Mouse (Mus musculus) right cerebral cortex, postnatal 10 days (tissue): ENCODE measurements around the gene Gm20388.

ENCODE experiments used
- DNase-seq, 2 experiments: peaks; one replicate each; pipeline ENCODE4 v3.0.0; 2021; ENCODE audit warnings: low spot score in 2 of 2

Gm20388 gene

DNA sequence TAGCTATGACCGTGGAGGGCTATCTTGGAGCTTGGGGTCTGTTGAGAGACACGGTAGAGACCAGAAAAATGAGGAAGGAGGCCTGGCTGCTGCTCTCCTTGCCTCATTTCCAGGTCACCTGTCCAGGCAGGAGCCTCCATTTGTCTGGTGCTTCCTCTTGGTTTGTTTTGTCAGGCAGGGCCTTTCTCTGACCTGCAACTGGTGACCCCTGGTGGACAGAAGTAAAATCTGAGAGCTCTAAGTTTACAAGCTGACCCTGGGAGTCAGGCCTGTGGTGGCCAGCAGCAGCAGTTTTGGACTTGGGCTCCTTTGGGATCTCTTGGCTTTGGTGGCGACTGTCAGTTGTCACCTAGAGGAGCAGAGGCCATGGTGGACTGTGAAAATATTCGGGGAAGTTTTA, 2023.9 kb downstream of the Gm20388 start:
- peak in 1 of 2 experiments; percentile 54 for DNase-seq

DNA sequence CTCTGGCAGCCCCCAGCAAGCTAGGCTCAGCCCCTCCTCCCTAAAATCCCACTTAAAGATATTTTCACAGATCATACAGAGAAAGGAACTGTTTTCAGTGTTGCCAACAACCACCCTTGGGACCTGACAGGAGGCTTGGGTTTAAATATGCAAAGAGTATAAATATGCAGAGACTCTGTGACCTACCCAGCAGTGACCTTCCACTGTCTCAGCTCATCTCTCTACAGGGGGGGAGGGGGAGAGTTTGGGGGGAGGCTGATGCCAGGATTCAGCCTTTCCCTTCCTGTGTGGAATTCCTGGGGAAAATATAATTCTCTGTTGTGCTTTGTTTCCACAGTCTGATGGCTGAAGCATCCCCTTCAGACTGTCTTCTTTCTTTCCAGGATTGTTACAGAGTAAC, 2024.3 kb downstream of the Gm20388 start:
- DNase-seq = no peak

DNA sequence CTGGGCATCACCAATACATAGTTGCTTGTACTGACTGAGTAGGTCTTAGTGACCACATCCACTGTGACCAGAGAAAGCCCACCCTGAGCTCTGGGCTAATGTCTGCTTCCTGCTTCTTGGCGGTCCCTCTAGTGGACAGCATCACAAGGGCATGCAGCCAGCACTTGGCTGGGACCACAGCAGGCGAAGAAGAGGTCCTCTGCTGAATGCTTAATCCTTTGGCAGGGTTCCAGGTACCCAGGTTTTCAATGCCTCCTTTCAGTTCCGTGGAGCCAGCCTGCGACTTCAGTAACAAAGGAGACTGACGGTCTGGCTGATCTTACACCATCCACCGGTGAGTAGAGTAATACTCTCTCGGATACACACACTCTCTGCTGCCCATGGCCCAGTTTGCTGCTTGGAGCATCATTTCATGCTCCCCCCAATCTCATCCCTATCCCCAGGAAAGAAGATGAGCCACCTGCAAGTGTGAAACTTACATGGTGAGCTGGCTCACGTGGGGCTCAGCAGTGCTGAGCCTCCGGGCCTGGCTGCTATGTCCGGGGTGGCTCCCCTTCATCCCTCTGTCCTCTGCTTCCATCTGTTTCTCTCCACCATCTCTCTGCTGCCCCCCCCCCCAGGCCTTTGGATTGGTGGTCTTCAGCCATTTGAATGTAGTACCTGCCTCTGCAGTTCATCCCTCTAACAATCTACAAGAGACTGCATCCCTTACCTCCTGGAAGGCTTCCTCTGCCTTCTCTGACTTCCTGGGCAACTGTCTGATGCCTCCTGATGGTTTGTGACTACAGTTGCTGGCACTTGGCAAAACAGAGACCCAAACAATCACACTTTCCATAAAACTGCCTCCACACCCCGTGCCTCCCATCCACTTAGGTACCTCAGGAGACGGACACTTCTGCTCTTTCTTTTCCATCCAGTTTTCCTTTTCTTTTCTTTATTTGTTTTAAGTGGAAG, 2025.0 kb downstream of the Gm20388 start:
- DNase-seq = peak; percentile 93 to 94

DNA sequence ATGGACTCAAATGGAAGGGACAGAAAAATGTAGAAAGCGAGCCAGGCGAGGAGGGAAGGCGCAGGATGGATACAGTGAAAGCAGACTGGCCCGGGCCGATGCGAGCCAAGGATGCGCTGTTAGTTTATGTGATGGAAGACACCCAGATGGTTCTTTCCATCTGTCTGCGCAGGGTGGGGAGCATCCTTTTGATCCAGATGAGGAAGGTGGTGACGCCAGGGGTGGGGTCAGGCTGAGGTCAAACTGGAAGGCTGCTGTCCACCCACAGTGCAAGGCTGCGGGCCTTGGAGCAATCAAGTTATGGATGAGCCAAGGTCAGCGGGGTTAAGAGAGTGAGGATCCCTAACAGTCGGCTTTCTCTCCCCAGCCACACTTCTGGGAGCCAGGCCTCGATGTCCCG, 2025.8 kb downstream of the Gm20388 start:
- DNase-seq = no peak

DNA sequence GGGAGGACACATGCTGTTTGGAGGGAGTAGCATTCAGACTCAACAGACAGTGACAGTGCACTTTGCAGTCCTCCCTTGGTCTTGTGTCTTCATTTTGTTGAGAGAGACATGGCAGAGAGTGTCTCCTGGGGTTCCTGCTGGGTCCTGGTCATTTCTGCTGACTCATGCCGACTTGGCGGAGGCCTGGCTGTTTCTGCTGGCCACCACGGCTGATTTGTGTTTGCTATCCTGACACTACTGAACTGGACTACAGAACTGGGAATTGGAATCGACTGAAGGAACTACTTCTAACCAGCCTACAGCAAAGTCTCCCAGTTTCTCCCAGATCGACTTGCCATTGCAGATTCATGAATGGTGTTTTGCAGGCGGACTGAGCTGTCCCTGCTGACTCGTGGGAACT, 2028.1 kb downstream of the Gm20388 start:
- no peak for DNase-seq

DNA sequence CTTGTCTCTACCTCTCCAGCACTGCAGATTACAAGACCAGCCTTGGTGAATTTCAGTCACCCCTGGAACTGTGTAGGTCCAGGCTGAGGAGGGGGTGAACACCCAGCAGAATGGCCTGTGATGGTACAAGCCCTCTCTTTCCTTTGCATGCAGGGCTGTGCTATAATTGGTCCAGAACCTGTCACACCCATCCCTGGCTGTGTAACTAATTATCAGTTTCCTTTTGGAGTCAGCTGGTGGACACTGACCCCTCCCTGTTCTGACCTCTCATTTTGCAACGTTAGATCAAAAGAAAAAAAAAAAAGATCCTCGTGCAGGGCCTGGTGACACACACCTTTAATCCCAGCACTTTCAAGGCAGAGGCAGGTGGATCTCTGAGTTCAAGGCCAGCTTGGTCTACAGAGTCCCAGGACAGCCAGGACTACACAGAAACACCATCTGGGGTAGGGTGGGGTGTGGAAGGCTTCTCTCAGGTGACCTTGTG, 2032.5 kb downstream of the Gm20388 start:
- no peak for DNase-seq

DNA sequence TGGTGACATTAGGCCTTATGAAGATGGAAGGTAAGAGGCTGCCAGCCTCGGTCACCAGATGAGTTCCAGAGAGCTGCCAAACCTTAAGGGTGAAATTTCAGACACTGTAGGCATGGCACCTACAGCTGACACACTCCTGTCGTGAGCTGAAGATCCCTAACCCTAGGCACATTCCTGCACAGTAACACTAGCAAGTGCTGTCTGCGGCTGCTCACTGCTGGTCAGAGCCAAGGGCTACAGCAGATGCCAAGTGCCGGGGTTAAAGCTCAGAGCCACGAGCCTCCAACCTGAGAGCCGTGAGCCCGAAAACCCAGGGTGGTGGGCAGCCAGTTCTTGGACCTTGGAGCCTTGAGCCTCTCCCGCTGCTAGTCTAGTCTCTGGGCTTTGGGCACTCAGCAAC, 2033.1 kb downstream of the Gm20388 start:
- DNase-seq = no peak

DNA sequence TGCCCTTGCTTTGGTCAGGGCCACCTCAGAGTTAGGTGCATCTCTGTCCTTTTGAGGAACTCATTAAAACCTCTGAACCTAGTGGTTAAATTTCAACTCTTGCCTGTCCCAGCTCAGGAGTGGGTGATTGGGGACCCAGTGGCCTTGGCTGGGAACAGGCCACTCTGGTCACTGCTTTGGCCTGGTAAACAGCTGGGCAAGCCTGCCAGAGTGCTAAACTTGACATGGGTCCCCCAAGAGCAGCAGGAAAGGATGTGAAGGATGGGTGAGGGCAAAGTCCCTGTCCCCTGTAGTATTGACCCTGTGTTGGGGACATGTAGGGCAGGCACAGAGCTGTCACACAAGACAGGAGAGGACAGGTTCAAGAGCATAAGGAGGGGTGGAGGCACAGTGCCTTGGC, 2034.2 kb downstream of the Gm20388 start, which contains the start of gene Car5a:
Car5a (minus strand) TSS at position 74 of the 400 bp plus-strand sequence.
- no peak for DNase-seq

DNA sequence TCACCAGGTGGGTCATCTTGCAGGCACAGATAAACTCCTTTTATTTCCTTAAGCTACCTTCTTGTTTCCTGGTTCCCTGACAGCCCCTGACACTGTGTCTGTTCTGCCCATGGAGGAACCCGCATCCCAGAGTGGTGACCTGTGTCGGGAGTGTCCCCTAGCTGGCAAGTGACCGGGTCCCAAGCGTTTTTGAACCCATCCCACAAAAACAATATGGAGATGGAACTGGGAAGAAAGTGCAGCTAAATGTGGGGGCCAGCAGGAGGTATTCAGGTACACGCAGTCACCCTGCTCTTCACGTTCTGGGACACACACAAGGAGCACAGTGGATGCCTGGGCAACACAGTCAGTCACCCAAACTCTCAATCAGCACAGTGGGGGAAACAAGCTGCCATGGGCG, 2035.7 kb downstream of the Gm20388 start:
- DNase-seq = no peak

DNA sequence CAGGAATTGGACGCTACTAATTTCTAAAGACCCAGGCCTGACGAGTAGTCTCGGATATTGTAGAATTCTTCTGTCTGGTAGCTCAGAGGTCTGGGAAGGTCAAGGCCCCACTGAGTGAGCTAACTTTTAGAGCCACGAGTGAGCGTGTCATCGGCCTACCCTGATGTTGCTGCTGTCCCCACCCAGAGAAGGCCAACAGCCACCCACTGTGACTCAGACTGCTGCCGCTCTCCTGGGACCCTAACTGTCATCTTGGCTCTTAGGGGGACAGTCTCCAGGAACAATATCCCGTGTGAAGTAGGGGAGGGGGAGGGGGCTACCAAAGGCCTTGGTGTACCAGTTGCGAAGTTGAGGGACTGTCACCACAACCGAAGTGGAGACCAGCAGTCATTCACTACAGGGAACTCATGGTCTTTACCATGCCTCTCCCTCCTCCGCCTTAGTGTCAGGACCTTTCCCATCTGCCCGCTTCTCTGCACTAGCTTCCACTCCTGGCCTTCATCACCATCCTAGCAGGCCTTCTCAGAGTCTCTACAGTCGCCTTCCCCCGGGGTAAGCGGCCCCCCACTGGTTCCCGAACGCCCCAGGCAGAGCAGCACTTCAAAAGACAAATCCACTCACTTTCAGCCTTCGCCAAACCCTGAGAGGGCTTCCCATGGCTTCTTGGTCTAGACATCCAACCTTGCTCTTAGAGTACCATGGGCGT, 2036.6 kb downstream of the Gm20388 start:
- DNase-seq = no peak

DNA sequence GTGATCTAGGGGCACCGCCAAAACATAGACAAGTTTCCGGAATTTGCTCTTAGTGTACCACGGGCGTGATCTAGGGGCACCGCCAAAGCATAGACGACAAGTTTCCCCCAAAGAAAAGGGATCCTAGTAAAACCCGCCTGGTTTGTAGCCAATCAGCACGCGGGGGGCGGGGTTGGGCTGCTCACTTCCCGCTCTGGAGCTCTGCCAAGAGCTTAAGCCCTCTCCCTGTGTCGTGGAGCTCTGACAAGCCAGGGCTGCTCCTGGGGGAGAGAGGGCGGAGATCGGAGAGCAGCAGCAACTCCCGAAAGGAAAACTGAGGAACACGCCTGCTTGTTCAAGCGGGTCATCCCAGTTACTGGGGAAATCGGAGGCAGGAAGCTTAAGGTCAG, 2037.1 kb downstream of the Gm20388 start:
- peak; percentile 93 to 94 for DNase-seq

DNA sequence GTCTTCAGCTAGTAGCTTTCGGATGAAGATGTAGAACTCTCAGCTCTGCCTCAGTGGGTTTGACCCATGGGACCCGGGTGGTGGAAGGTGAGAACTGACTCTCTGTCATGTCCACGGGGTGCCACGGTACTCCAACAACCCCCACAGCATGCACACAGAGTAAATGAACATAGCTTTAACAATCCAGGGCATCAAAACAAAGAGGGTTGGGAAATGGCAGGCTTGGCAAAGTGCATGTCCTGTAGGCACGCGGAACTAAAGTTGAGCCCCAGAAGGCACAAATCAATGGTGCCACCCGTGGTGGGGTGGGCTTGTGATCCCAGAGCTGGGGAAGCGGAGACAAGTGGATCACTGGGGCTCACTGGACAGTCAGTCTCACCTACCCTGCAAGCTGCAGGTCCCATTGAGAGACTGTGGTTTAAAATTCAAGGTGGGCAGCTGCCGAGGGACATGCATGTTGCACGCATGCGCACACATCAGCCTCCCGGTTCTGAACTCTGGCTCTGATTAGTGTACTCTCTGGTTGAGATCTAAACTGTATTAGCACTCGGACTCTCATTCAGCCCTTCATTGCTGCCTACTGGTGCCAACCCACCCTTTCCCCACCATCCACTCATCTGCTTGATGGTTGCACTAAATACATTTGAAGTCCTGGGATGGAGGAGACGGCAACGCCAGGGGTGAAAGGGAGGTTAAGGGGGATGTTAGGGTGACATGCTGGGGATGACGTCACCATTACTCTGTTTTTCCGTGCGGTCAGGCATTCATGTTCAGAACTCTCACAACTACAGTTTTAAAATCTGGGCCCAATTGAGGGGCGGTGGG, 2037.9 kb downstream of the Gm20388 start:
- DNase-seq = no peak

DNA sequence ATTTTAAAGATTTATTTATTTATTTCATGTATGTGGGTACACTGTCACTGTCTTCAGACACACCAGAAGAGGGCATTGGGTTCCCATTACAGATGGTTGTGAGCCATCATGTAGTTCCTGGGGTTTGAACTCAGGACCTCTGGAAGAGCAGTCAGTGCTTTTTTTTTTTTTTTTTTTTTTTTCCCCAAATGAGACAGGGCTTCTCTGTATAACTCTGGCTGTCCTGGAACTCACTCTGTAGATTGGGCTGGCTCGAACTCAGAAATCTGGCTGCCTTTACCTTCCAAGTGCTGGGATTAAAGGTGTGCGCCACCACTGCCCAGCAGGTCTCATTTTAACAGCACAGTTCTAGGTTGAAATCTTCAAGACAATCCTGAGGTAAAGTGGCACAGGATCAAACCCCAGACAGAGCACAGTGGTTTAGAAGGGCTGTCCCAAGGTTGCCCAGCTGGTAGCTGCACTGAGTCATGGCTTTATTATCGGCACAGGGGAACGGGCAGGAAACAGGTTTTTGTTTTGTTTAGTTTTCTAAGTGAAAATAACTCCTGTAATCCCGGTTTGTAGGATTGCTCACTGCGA, 2038.7 kb downstream of the Gm20388 start, which contains the start of gene Banp:
Banp (plus strand) TSS at position 529 of the 579 bp plus-strand sequence.
- no peak for DNase-seq

DNA sequence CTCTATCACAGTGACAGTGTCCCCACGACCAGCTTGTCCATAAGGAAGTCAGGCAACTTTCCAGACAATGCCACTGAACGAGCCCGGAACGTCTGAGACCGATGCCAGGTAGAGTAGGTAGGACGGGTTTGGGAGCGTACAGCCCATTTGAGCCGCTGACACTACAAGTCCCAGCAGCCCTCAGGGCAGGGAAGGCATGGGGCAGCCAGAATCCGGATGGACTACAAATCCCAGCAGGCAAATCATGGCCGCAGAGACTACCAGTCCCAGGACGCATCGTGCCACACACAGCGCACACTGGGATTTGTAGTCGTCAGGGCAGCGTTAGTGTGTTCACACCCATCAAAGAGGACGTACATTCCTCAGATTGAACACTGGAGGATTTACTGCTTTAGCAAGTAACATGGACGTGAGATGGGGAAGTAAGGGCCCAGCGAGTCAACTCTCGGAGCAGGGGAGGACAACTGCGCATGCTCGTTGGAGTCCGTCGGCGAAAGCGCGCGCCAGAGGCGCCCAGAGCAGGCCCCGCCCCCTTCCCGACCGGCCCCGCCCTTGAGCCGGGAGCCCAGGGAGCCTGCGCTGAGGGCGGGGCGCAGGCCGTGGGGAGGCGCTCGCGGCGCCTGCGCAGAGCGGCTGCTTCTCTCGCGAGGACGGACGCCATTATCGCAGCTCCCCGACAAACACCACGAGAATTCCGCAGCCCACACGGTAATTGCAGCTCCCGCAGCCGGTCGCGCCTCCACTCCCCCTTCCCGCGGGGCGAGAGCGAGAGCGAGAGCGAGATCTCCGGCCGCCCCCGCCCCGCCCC, 2039.5 kb downstream of the Gm20388 start:
- peak; percentile 98 to 99 for DNase-seq

DNA sequence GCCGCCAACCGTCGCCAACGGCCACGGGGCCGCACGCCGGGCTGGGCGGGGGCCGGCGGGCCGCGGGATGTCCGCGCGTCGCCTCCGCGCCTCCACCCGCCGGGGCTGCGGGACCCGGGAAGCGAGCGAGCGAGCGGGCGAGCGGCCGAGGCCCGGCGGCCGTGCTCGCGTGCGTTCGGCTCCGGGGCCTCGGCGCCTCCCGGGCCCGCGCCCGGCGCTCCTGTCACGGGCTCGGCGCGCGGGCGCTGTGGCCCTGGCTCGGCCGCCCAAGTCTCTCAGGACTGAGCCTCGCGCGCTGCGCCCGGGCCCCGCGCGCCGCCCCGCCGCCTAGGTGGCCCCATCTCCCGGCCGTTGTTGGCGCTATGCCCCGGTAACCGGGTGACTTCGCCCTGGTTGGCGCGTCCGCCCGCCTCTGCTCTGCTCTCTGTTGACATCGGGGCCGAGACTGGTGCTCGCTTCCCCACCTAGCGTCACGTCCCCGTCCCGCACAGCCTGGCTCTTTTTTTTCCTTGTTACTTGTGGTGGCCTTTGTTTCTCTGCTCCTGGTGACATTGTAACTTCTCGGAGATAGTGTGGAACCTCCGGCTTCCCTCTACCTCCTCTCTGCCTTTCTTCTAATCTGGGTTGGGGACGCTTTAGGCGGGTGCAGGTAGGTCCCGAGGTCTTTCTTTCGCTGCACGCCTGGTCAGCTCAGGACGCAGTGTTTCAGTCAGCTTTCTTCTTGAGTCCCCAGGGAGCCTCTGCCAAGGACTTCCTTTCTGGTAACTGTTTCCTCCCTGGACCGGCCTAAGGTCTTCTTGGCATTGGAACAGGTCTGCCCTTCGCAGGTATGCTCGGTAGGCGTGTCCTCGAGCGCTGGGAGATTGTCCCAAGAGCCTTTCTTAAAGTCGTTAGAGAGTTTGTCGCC, 2040.4 kb downstream of the Gm20388 start:
- peak; percentile 79 to 84 for DNase-seq

DNA sequence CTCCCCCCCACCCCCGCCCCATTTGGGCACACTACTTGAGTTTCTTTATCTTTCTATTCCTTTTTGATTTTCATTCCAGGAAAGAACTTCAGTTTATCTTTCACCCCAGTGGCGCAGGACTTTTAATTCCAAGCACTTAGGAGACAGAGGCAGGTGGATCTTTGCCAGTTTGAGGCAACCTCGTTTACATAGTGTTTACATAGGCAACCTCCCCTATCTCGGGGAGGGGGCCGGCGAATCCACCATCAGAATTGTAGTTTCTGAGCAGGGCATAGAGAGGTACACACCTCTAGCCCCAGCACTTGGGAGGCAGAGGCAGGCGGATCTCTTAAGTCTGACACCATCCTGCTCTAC, 2041.0 kb downstream of the Gm20388 start:
- no peak for DNase-seq

DNA sequence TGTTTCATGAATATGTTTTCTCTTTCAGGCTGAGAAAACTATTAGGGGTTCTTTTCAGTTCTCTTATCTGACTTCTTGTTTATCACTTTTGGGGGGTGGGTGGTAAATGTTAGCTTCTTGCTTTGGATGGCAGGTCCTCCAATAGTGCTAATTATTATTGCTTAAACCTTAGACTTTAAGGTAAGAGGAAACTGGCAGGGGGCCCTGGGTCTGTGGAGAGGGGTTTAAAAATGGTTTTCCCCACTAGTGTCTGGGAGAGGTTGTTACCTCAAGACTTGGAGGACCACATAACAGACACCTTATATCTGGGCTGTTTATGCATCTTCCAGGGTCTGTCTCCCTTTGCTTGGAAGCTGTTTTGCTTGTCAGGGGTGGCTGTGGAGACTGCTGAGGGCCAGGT, 2041.5 kb downstream of the Gm20388 start:
- DNase-seq = no peak

DNA sequence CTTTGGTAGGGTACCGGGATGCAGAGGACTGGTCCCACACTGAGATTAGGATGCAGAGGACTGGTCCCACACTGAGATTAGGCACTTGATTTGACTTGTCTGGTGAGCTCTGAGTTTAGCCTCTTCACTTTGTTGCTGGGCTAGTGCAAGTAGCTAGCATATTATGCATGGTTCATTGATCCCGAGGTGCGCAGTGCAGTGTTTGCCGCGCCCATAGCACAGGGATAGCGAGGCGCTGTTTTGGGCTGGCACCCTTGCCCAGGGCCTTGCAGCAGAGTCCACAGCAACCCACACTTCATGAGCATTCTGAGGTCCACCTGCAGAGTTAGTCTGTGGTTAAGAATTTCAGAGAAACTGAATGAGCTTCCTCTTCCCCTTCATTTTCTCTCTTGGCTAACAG, 2042.2 kb downstream of the Gm20388 start:
- DNase-seq = no peak

DNA sequence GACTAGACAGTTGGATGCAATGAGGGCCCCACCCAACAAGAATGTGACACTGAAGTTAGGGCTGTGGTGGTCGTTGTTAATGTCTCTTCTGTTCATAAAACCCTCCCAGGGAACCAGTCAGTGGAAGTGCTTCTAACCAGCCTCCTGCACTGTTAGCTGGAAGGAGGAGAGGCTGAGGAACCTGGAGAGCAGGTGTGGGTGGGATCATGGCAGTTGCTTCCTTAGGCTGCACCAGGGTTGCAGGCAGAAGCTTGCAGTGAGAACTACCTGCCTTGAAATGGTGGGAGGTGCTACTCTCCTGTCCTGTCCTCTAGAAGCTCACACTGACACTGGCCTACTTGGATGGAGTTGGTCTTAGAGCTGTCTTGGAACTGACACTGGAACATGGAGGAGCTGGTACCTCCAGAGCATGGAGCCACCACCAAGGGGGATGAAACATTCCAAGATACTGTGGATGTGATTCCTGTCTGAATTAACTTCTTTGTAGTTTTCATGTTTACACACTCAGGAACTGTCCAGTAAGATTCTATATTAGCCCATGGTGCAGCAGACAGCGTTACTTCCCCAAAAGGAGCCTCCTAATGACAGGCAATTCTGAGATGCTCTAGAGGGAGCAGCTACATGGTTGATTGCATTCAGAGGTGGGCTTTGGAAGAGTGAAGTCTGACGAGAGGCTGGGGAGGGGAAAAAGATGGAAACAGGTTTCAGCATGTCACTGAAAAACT, 2043.3 kb downstream of the Gm20388 start:
- no peak for DNase-seq
